11 mouse cellular contexts compared by ENCODE assay signal in genomic region chr2:152765045-152765674, GRCm38 (mm10). TPM values are rescaled to one million over a fixed set of nuclear protein-coding genes. Genes with fewer than 3 reads are reported as not detected.
DNase-seq lines count a peak whose midpoint lies in the region; ATAC-seq and TF ChIP-seq lines count a peak whose summit lies in the region.
"Had no signal": no experiment of that assay in that cellular context is flagged by ENCODE, and none has a peak within 500 bp of the region (broad histone marks: within the 10 kb centered on the region; RNA-seq: fewer than 3 reads in every experiment).

No protein-coding gene starts in this region.

- 0 out of 2 replicates have a peak overlapping the region, but pooled peaks have one; percentile 0 for H3K9ac ChIP-seq in embryonic facial prominence, embryonic 11.5 days (replicated peaks; ENCODE audit: low read length)
- H3K9ac ChIP-seq in hindbrain, postnatal 0 days (replicated peaks; ENCODE audit: low read length), result no peak overlapping the region

- ATAC-seq in embryonic facial prominence, embryonic 11.5 days (replicated peaks; ENCODE audit: insufficient number of reproducible peaks, low FRiP score, low TSS enrichment, low read depth), result no peak
- ATAC-seq in hindbrain, postnatal 0 days, result no peak
- ATAC-seq: inflammation-experienced regulatory T-cells, adult 6 months had no signal

- WGBS in embryonic facial prominence, embryonic 11.5 days, result 33% methylated on average over 7 of the region's 7 CpGs
- 27% methylated on average over 7 of the region's 7 CpGs for WGBS in hindbrain, postnatal 0 days

- DNase-seq in Muller cell, postnatal 12 days (ENCODE audit: inconsistent ontology term), result peak; percentile 56
- no peak for DNase-seq in embryonic facial prominence, embryonic 11.5 days (ENCODE audit: low spot score)
- no peak for DNase-seq in hindbrain, postnatal 0 days (ENCODE audit: low spot score)
- DNase-seq in lung, postnatal 4 days, result peak; percentile 42 to 56
- no peak for DNase-seq in adrenal gland, postnatal 10 days
- no peak for DNase-seq in left cerebral cortex, adult 9 months (ENCODE audit: low spot score in 2 of 2)
- DNase-seq in right cerebral cortex, postnatal 36 days (ENCODE audit: low spot score in 2 of 2), result no peak
- DNase-seq: adrenal gland, postnatal 36 days had no signal

- H3K4me2 ChIP-seq in embryonic facial prominence, embryonic 11.5 days (ENCODE audit: low read depth, low read length), result no peak overlapping the region
- peak overlapping the region; percentile 28 for H3K4me2 ChIP-seq in hindbrain, postnatal 0 days (ENCODE audit: low read depth, low read length)

- no peaks in the 10 kb centered on the region for H3K27me3 ChIP-seq in embryonic facial prominence, embryonic 11.5 days (ENCODE audit: control insufficient read depth, insufficient read depth, low read length)
- no peaks in the 10 kb centered on the region for H3K27me3 ChIP-seq in hindbrain, postnatal 0 days (ENCODE audit: insufficient read depth, low read length)

- no peaks in the 10 kb centered on the region for H3K9me3 ChIP-seq in embryonic facial prominence, embryonic 11.5 days (replicated peaks; ENCODE audit: control insufficient read depth, low read length)
- no peaks in the 10 kb centered on the region for H3K9me3 ChIP-seq in hindbrain, postnatal 0 days (ENCODE audit: low read length)
- H3K9me3 ChIP-seq: G1E had no signal

- H3K4me1 ChIP-seq in embryonic facial prominence, embryonic 11.5 days (ENCODE audit: control insufficient read depth, insufficient read depth, low read length), result 0 out of 2 replicates have a peak, but pooled peaks cover 3% of the 10 kb centered on the region
- no peaks in the 10 kb centered on the region for H3K4me1 ChIP-seq in hindbrain, postnatal 0 days (ENCODE audit: insufficient read depth, low read length)

- H3K36me3 ChIP-seq in embryonic facial prominence, embryonic 11.5 days (replicated peaks; ENCODE audit: control insufficient read depth, insufficient read depth, low read depth, low read length), result no peaks in the 10 kb centered on the region
- no peaks in the 10 kb centered on the region for H3K36me3 ChIP-seq in hindbrain, postnatal 0 days (ENCODE audit: insufficient read depth, low read length)
- H3K36me3 ChIP-seq: G1E had no signal

- H3K4me3 ChIP-seq in embryonic facial prominence, embryonic 11.5 days (ENCODE audit: low read depth, low read length), result no peak overlapping the region
- no peak overlapping the region for H3K4me3 ChIP-seq in hindbrain, postnatal 0 days (ENCODE audit: low read length)
- H3K4me3 ChIP-seq: myocyte had no signal

- no peak overlapping the region for H3K27ac ChIP-seq in embryonic facial prominence, embryonic 11.5 days (replicated peaks; ENCODE audit: low read depth, low read length)
- H3K27ac ChIP-seq in hindbrain, postnatal 0 days, result no peak overlapping the region

- no peak for TF ChIP-seq CTCF in hindbrain, postnatal 0 days (IDR thresholded peaks at IDR 0.05; ENCODE audit: low read depth)

RNA-seq across cellular contexts. Expression of gene Cox4i2, which starts 11.2 kb away (rescaled TPM):
- 9.8 and 11.1 TPM in 2 replicates for polyA plus RNA-seq in embryonic facial prominence, embryonic 11.5 days (2014; fragmentation: Nextera tagmentation; extraction: Ambion mirVana)
- 2.1 and 7.1 TPM in 2 replicates for total RNA-seq in hindbrain, postnatal 0 days (2014; rRNA removed)
- polyA plus RNA-seq in hindbrain, postnatal 0 days (2015; fragmentation: Nextera tagmentation; extraction: Ambion mirVana), result 4.8 and 6.1 TPM in 2 replicates
- 1 to 10 TPM; 8.0 to 8.3 TPM for total RNA-seq in adrenal gland, postnatal 10 days (2021)
- polyA plus RNA-seq: G1E; inflammation-experienced regulatory T-cells, adult 6 months; myocyte had no signal

RNA-seq across cellular contexts. Expression of gene Id1, which starts 29.1 kb away (rescaled TPM):
- polyA plus RNA-seq in embryonic facial prominence, embryonic 11.5 days (2014; fragmentation: Nextera tagmentation; extraction: Ambion mirVana), result 166 and 179 TPM in 2 replicates
- 142 and 198 TPM in 2 replicates for total RNA-seq in hindbrain, postnatal 0 days (2014; rRNA removed)
- polyA plus RNA-seq in hindbrain, postnatal 0 days (2015; fragmentation: Nextera tagmentation; extraction: Ambion mirVana), result 99.3 and 104 TPM in 2 replicates
- 100 to 1,000 TPM; 112 to 182 TPM for total RNA-seq in adrenal gland, postnatal 10 days (2021)

Comparison
In these comparisons a context has a peak if more than half of its experiments do, and no peak if none do; other contexts are left out.
1. DNase-seq: peak in Muller cell, postnatal 12 days (single experiment) and lung, postnatal 4 days (2 of 2); none in embryonic facial prominence, embryonic 11.5 days (single experiment), hindbrain, postnatal 0 days (single experiment), adrenal gland, postnatal 10 days (single experiment), left cerebral cortex, adult 9 months (0 of 2) and right cerebral cortex, postnatal 36 days (0 of 2).